Mouse (Mus musculus): Measurements from ENCODE around the gene Zfhx3.

Gene Zfhx3

DNA sequence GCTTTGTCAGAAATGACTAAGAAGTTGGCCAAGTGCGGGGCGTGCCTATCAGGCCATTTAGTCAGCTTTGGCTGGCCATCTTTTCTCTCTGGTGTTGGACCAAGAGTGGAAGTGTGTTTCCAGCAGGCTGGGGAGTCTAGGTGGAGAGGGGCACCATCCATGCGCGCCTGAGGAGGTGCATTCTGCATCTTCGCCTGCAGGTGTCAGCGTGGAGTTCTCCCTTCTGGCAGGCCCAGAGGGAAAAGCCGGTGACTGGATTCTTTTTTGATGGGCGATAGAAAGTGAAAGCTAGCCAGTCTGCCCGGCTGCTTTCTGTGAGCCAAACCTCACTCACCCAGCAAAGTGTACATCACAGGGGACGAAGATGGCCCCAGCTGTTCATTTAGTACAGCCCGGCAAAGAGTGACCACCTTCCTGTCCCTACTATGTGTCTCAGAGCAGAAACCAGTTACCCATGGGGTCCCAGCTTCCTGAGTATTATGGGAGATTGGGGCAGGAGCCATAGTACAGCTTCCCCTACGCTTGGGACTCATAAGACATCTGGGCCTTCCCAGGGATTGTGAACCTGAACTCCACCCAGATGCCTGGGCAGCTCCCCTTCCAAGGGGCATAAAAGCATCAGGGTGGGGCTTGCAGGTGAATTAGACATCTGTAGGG lies 944.3 kb downstream of the Zfhx3 start:
- DNase-seq (ENCODE audit: low spot score in 2 of 2) = peak; percentile 58 to 65

DNA sequence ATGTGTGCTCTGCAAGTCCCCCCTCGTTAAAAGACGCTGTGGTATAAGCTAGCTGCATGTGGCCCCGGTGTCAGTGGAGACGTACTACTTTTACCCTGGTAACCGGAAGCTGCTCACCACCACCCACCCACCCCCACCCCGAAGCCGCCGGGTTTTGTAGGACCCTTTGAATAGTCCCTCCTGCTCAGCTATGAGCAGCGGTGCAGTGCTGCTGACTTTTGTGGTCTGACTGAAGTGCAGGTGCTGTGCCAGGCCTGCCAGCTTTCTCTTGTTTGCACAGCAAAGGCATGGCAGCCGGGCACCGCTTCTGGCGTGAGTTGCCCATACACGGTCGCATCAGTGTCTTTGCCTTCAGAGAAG lies 944.8 kb downstream of the Zfhx3 start:
- peak; percentile 14 to 24 for DNase-seq (ENCODE audit: low spot score in 2 of 2)

DNA sequence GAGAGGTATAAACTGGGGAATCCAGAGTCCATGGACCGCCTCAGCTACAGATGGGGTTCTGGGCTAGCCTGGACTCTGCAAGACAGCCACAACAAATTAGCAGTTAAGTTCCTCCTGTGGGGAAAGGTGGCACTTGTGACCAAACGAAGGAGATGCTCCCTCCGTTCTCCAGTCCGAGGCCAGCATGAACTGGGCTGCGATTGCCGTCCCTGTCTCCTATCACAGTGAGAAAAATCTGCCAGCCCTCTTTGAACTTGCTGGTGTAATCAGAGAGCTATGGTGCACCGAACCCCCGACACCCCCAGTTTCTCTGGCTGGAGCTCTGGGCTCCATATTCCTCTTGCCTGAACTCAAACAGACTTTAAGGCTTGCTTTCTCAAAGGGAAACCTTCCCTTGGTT lies 945.4 kb downstream of the Zfhx3 start:
- no peak for DNase-seq (ENCODE audit: low spot score in 2 of 2)

GRCm38 (mm10) chr8:108888924-108889323 lies 946.5 kb downstream of the Zfhx3 start:
- no peak for DNase-seq (ENCODE audit: low spot score in 2 of 2)

DNA sequence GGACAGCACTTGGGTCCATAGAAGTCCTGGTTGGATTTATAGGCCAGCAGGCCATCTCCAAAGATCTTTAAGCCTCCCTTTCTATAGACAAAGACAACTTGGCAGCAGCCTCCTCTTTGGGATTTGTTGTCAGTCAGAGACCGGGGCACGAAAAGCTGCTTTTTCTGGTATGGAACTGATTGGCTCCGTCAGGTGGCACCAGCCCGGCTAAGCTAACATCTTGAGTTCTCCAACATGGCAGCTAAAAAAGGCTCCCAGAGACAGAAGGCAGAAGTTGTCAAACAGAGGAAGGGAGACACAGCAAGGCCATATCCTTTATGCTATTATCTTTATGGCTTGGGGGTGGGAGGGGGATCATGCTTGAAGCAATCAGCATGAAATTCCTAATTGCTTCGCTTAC lies 947.0 kb downstream of the Zfhx3 start:
- no peak for DNase-seq (ENCODE audit: low spot score in 2 of 2)

- no peak for DNase-seq (ENCODE audit: low spot score in 2 of 2)
Measured at GRCm38 (mm10) chr8:108894287-108894686, 951.8 kb downstream of the Zfhx3 start.

DNA sequence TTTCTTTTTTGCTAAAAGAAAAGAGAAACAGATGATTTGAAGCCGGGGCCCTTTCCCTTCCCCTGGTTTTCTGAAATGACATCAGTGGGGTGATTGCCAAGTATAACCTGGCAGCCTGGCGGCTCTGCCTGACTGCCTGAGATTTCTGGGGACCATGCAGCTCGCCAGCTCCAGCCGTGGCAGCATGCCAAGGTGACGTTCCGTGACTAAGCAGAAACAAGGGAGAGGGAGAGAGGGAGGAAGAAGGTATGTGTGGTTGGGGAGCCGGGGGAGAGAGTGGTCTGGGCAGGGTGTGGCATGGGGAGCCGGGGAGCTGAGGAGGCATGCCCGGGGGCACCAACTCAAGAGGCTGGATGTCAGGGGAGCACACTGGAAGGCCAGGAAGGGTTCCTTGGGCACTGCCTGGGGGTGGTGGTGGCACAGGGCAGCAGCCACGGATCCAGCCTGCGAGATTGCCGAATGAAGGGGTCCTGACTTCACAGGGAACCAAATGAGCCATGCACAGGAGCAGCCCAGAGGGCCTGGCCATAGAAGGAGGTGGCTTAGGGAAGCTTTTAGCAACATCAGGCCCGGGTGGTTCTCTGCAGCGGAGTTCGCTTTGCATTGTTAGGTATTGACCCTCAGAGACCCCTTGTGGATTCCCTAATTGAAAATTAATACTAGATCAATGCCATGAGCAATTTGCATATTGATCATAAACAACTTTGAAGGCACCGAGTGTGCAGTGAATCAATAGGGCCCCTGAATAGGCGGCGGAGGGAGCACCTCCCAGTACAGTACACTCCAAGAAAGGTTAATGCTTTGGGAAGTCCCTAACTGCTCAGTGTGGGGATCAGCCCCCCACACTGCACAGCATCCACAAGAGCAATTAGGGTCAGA lies 954.3 kb downstream of the Zfhx3 start:
- DNase-seq (ENCODE audit: low spot score in 2 of 2) = peak in 1 of 2 experiments; percentile 12

DNA sequence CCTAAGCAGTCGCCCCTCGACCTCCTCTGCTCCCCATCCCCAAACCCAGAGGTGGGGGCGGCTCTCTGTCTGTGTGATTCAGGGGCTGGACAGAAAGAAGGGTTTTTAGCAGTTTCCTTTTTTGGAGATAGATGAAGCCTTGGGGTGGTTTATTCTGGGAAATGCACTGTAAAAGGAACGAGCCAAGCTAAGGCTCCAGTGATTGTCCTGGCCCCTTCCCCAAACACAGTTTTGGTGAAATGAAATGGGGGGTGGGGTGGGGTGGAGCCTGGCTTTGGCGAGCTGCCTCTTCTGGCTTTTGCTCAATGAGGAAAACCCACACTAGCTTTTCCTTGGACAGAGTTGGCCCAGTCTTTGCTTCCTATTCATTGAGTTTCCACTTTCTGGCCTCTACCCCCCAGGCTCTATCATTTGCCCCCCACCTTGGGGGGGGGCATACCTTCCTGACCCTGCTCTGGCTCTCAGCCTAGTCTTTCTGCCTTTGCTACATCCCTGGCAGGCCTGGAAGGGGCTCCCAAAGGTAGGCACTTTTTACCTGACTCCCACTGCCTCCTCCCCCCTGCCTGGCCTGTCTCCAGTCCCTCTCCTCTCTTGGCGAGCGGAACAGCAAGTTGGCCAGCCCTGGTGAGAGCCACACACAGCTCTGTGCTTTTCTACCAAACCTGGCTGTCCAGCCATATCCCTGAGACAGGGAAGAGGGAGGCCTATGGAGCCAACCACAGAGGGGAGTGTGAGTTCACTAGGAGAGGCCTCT lies 955.1 kb downstream of the Zfhx3 start:
- DNase-seq (ENCODE audit: low spot score in 2 of 2) = no peak

GRCm38 (mm10) chr8:108899251-108899771 lies 956.9 kb downstream of the Zfhx3 start:
- DNase-seq (ENCODE audit: low spot score in 2 of 2) = no peak

DNA sequence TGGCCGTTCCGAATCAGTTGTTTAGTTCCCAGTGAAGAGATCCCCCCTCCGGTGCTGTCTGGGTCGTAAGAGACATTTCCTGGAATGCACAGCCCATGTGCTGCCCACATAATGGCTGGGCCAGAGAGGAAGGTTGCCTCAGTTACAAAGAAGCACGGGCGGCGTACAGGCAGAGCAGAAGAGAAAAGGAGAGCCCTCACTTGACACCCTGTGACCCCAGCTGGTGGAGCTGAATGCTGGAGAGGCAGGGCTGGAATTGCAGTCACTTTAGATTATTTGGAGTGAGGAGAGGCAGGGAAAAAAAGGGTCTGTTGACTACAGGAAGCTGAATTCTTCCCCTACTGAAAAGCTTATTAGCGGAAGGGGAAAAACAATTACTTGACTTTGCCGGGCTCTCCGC lies 958.1 kb downstream of the Zfhx3 start:
- no peak for DNase-seq (ENCODE audit: low spot score in 2 of 2)

- DNase-seq (ENCODE audit: low spot score in 2 of 2) = no peak
Measured at GRCm38 (mm10) chr8:108901208-108901607, 958.8 kb downstream of the Zfhx3 start.

GRCm38 (mm10) chr8:108903550-108903949 lies 961.1 kb downstream of the Zfhx3 start:
- DNase-seq (ENCODE audit: low spot score in 2 of 2) = no peak

DNA sequence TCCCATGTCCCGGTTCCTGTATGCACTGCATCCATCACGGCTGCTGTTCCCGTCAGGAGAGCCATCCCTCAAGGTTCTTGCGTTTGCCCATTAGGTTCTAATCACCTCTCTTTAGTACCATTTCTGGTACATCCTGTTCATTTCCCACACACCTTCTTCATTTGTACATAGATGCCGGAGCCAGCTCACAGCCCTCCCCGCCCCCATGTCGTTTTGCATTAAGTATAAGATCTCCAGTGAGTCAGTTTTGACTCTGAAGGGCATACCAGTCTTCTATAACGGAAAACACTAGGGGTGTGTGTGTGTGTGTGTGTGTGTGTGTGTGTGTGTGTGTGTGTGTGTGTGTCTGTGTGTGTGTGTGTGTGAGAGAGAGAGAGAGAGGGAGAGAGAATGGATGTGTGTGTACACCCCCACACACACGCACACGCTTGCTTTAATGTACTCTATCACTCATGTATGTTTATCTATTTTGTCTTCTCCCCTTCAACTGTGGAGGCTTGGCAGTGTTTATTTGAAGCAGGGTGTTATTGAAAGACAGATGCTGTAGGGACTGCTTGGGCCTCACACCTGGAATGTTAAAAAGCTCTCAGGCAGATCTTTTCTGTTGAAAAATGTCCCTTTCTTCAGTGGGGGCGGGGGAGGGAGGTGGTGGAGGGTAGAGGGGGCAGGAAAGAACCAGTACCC lies 962.0 kb downstream of the Zfhx3 start:
- no peak for DNase-seq (ENCODE audit: low spot score in 2 of 2)

- DNase-seq (ENCODE audit: low spot score in 2 of 2) = no peak
Measured at GRCm38 (mm10) chr8:108908066-108908465, 965.6 kb downstream of the Zfhx3 start.

- DNase-seq (ENCODE audit: low spot score in 2 of 2) = no peak
Measured at GRCm38 (mm10) chr8:108908540-108908939, 966.1 kb downstream of the Zfhx3 start.

- no peak for DNase-seq (ENCODE audit: low spot score in 2 of 2)
Measured at GRCm38 (mm10) chr8:108909035-108909434, 966.6 kb downstream of the Zfhx3 start.

- no peak for DNase-seq (ENCODE audit: low spot score in 2 of 2)
Measured at GRCm38 (mm10) chr8:108909455-108909854, 967.0 kb downstream of the Zfhx3 start.

DNA sequence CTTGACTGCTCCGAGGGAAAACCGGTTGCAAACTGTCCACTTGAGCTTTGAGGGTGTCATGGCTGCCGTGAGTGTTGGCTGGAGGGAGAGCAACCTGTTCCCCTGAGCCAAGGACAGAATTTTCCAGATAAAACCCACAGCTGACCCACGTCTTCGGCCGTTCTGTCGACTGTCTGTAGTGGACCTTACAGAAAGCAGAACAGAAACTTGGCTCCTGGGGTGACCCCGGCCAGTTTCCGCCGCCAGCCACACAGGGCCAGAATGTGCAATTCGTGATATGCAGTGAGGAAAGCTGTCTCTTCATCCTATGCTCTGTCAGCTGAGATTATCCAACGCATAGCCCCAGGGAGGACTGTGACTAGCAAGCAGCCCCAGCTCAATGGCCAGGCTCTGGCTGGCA lies 968.4 kb downstream of the Zfhx3 start:
- peak in 1 of 2 experiments; percentile 6 for DNase-seq (ENCODE audit: low spot score in 2 of 2)

- peak; percentile 55 to 66 for DNase-seq (ENCODE audit: low spot score in 2 of 2)
Measured at GRCm38 (mm10) chr8:108911511-108911910, 969.1 kb downstream of the Zfhx3 start.

GRCm38 (mm10) chr8:108912998-108913397 lies 970.6 kb downstream of the Zfhx3 start:
- no peak for DNase-seq (ENCODE audit: low spot score in 2 of 2)

- DNase-seq (ENCODE audit: low spot score in 2 of 2) = no peak
Measured at GRCm38 (mm10) chr8:108915425-108915824, 973.0 kb downstream of the Zfhx3 start.

- DNase-seq (ENCODE audit: low spot score in 2 of 2) = no peak
Measured at GRCm38 (mm10) chr8:108915876-108916275, 973.4 kb downstream of the Zfhx3 start.
